ENCODE assay signal across 9 mouse cellular contexts in the genomic region with DNA sequence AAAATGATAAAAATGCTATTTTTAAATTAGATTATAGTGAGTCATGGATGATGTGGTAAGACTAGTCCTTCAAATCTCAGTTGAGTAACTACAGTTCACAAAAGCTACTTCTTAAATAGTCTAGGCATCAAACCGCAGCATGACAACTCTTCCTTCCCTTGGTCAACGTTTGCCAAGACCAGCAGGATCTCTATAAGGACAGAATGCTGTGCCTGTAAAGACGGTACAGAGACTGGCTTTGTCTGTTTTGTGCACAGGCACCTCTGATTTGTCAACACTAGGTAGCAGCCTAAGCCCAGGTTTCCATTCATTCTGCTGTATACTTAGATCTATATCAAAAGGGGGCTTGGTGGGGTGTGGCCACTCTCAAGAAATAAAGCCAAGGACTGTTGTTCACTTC. TPM values are rescaled to one million over a fixed set of nuclear protein-coding genes. Genes with fewer than 3 reads are reported as not detected.
A peak's percentile ranks its signal among the peaks of the same experiment; 100 is the strongest.
DNase-seq lines count a peak whose midpoint lies in the region; ATAC-seq lines count a peak whose summit lies in the region.
"Had no signal": no experiment of that assay in that cellular context is flagged by ENCODE, and none has a peak within 500 bp of the region (broad histone marks: within the 10 kb centered on the region; RNA-seq: fewer than 3 reads in every experiment).

No protein-coding gene starts in this region.

- H3K27ac ChIP-seq in forebrain, embryonic 10.5 days, result no peak overlapping the region

- no peaks in the 10 kb centered on the region for H3K9me3 ChIP-seq in forebrain, embryonic 10.5 days

- peaks cover 7% of the 10 kb centered on the region; the same call in 1 of the 2 replicates for H3K4me1 ChIP-seq in forebrain, embryonic 10.5 days

- H3K36me3 ChIP-seq in forebrain, embryonic 10.5 days (replicated peaks), result no peaks in the 10 kb centered on the region

- ATAC-seq in megakaryocyte-erythroid progenitor cell, adult 5-6 weeks (replicated peaks; ENCODE audit: low FRiP score, low TSS enrichment, poor library complexity, severe bottlenecking), result no peak

- peak; percentile 16 to 28 for DNase-seq in layer of hippocampus, postnatal 10 days (ENCODE audit: low spot score in 2 of 2)
- no peak for DNase-seq in layer of hippocampus, adult 9-10 months (ENCODE audit: low spot score)
- DNase-seq in Muller cell, postnatal 12 days (ENCODE audit: inconsistent ontology term), result peak; percentile 57
- DNase-seq in forebrain, embryonic 10.5 days (ENCODE audit: extremely low spot score, low spot score), result peak; percentile 23
- peak; percentile 31 for DNase-seq in lung, postnatal 25 days (ENCODE audit: low spot score)
- peak; percentile 32 for DNase-seq in thymus, postnatal 14 days
- no peak for DNase-seq in cerebellum, postnatal 4 days (ENCODE audit: low spot score in 2 of 2)

- 39% methylated on average over 3 of the region's 3 CpGs for WGBS in forebrain, embryonic 10.5 days

- H3K27me3 ChIP-seq in forebrain, embryonic 10.5 days (ENCODE audit: poor library complexity, severe bottlenecking), result no peaks in the 10 kb centered on the region

- no peak overlapping the region for H3K4me3 ChIP-seq in forebrain, embryonic 10.5 days
- H3K4me3 ChIP-seq: erythroblast, embryonic 14.5 days had no signal

RNA-seq across cellular contexts. Expression of a gene that starts 27.8 kb away (rescaled TPM):
- total RNA-seq in layer of hippocampus, postnatal 10 days (2021), result 10 to 100 TPM; 46.9 to 54.9 TPM
- 62.0 and 62.4 TPM in 2 replicates for polyA plus RNA-seq in forebrain, embryonic 10.5 days (2016; fragmentation: Nextera tagmentation; extraction: Ambion mirVana)
- total RNA-seq in megakaryocyte-erythroid progenitor cell, adult 5-6 weeks (2014; fragmentation: Nextera tagmentation), result 73.1 and 74.1 TPM in 2 replicates
- total RNA-seq in megakaryocyte-erythroid progenitor cell, adult 5-6 weeks (2017), result 130 and 147 TPM in 2 replicates

Comparison
In these comparisons a context has a peak if more than half of its experiments do, and no peak if none do; other contexts are left out.
1. DNase-seq: peak in layer of hippocampus, postnatal 10 days (2 of 2), Muller cell, postnatal 12 days (single experiment), forebrain, embryonic 10.5 days (single experiment), lung, postnatal 25 days (single experiment) and thymus, postnatal 14 days (single experiment); none in layer of hippocampus, adult 9-10 months (single experiment) and cerebellum, postnatal 4 days (0 of 2).